Mouse (Mus musculus): ENCODE results near the gene Gm14408. TPM values are rescaled to one million over a fixed set of nuclear protein-coding genes. Genes with fewer than 3 reads are reported as not detected.
"Not testable (repeated sequence)": the region's sequence is repeated elsewhere in the genome, so short reads cannot be mapped to it uniquely, and the experiment has no call there.

Gm14408 gene
- polyA plus RNA-seq (2015; fragmentation: Nextera tagmentation; extraction: Ambion mirVana): not detected in 2 replicates

DNA sequence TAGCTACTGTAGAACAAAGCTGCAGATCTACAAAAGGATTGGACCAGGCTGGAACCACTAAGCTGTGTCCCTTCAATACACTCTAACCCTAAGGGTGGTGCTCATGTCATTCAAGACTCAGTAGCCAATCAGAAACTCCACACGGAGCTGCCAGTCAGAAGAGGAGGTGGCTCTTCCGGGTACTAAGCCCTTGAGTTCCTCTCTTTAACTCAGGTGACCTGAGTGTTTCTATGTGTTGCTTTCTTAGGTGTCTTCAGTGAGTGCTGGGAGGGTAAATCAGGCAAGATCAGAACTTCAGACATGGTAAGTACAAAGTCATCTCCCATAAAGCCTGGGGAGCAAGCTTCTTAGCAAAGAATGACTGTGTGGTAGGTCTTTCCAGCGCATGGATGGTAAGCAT is at the start of gene Gm14408:
Gene Gm14408, plus strand, starts transcription at position 301 of the 400 bp plus-strand sequence.
- not testable (repeated sequence) for H3K4me3 ChIP-seq; ATAC-seq (ENCODE audit: insufficient number of reproducible peaks, low FRiP score, low TSS enrichment, low read depth); H3K27ac ChIP-seq; H3K9ac ChIP-seq; H3K4me1 ChIP-seq; H3K4me2 ChIP-seq; H3K9me3 ChIP-seq; H3K36me3 ChIP-seq; H3K27me3 ChIP-seq
- WGBS: 89% methylated on average over 1 of the region's 3 CpGs

DNA sequence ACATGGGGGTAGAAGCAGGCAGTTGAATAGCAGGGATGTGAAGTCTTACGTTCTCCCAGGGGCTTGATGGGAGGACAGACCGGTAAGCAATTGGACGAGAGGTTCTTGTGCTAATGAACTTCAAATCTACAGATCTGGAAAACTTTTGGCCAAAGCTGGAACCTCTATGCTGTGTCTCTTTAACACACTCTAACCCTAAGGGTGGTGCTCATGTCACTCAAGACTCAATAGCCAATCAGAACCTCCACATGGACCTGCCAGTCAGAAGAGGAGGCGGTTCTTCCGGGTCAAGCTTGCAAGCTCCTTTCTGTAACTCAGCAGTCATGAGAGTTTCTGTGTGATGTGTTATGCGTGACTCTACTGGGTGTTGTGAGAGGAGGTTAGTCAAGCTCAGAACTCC is 32.6 kb upstream of the Gm14408 start, which contains the start of gene Gm14295:
Gene Gm14295, plus strand, starts transcription at position 301 of the 400 bp plus-strand sequence.
- Histone ChIP-seq H3K4me2 (peak within 1 kb of the TSS; percentile 34), H3K4me3 (peak within 1 kb of the TSS; percentile 43), H3K9ac (peak within 1 kb of the TSS; percentile 26; the same call in 1 of the 2 replicates)
- not testable (repeated sequence) for H3K27me3 ChIP-seq; H3K9me3 ChIP-seq; H3K36me3 ChIP-seq; H3K4me1 ChIP-seq; H3K27ac ChIP-seq; ATAC-seq (ENCODE audit: insufficient number of reproducible peaks, low FRiP score, low TSS enrichment, low read depth)
- no CpG with 5 or more reads among the region's 6 CpGs for WGBS

DNA sequence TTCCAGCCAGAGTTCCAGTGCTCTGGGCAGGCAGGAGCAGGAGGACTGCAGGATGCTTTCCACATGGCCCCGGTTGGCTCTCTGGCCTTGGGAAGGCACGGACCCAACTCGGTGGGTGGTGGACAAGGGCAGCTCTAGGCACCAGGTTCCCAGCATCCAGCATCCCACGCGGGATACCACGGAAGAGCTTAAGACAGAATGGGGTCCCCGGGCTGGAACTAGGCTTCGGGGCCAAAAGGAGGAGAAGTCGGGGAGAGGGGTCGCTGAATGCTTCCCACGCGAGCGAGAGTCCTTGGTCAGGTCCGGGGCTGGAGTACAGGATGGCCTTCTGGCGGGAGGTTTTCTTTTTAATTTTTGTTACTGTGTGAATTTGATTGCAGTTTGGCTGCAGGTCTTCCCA is 32.2 kb upstream of the Gm14408 start:
- not testable (repeated sequence) for H3K36me3 ChIP-seq; H3K27ac ChIP-seq; H3K4me1 ChIP-seq; H3K9me3 ChIP-seq; H3K27me3 ChIP-seq; ATAC-seq (ENCODE audit: insufficient number of reproducible peaks, low FRiP score, low TSS enrichment, low read depth)
- peak overlapping the region; percentile 34 for H3K4me2 ChIP-seq
- WGBS: 14% methylated on average over 15 of the region's 15 CpGs
- peak overlapping the region; percentile 26; the same call in 1 of the 2 replicates for H3K9ac ChIP-seq
- H3K4me3 ChIP-seq: peak overlapping the region; percentile 43

Other genes starting within 250 kb of the Gm14408 start
- gene Gm14308, start 194.8 kb upstream of the Gm14408 start, polyA plus RNA-seq (2015; fragmentation: Nextera tagmentation; extraction: Ambion mirVana): 15.3 and 18.7 TPM in 2 replicates
- gene Zfp973, start 160.6 kb upstream of the Gm14408 start, polyA plus RNA-seq (2015; fragmentation: Nextera tagmentation; extraction: Ambion mirVana): 8.8 and 9.1 TPM in 2 replicates
- 24.8 and 27.5 TPM in 2 replicates for gene Gm14305, start 122.8 kb upstream of the Gm14408 start, polyA plus RNA-seq (2015; fragmentation: Nextera tagmentation; extraction: Ambion mirVana)
- 12.0 and 14.5 TPM in 2 replicates for gene Gm14295, start 32.5 kb upstream of the Gm14408 start, polyA plus RNA-seq (2015; fragmentation: Nextera tagmentation; extraction: Ambion mirVana)
- 10.0 and 11.2 TPM in 2 replicates for gene Gm14296, start 96.7 kb downstream of the Gm14408 start, polyA plus RNA-seq (2015; fragmentation: Nextera tagmentation; extraction: Ambion mirVana)
- gene Gm14419, start 169.8 kb downstream of the Gm14408 start, polyA plus RNA-seq (2015; fragmentation: Nextera tagmentation; extraction: Ambion mirVana): 7.4 and 9.0 TPM in 2 replicates
- gene Gm14401, start 243.2 kb downstream of the Gm14408 start, polyA plus RNA-seq (2015; fragmentation: Nextera tagmentation; extraction: Ambion mirVana): not detected in 2 replicates

All from limb, embryonic 15.5 days (tissue).